Mouse (Mus musculus) embryonic facial prominence, embryonic 10.5 days (tissue): ENCODE measurements around the gene Gm21028. TPM values are rescaled to one million over a fixed set of nuclear protein-coding genes. Genes with fewer than 3 reads are reported as not detected.
"Not testable (repeated sequence)": the region's sequence is repeated elsewhere in the genome, so short reads cannot be mapped to it uniquely, and the experiment has no call there.

Experiments used
- DNase-seq: peaks from one replicate; pipeline ENCODE4 v3.0.0-alpha.2; 2017; ENCODE audit warnings: low spot score
- H3K27ac ChIP-seq: fragments of 300-500 bp; sonication (generic); replicated peaks from 2 replicates; pipeline ENCODE4 v1.5.1; 2016; ENCODE audit warnings: mild to moderate bottlenecking
- H3K27me3 ChIP-seq: fragments of 300-500 bp; sonication (generic); replicated peaks from 2 replicates; pipeline ENCODE4 v1.6.1; 2016; ENCODE audit warnings: low read depth, mild to moderate bottlenecking; ENCODE audit not compliant: poor library complexity, severe bottlenecking
- H3K36me3 ChIP-seq: fragments of 300-500 bp; sonication (generic); replicated peaks from 2 replicates; pipeline ENCODE4 v1.6.1; 2016; ENCODE audit warnings: mild to moderate bottlenecking, moderate library complexity
- H3K4me1 ChIP-seq: fragments of 300-500 bp; sonication (generic); 2 replicates; pipeline ENCODE4 v1.6.1; 2016
- H3K4me3 ChIP-seq: fragments of 300-500 bp; sonication (generic); 2 replicates; pipeline ENCODE4 v1.5.1; 2016; ENCODE audit warnings: mild to moderate bottlenecking, moderate library complexity
- H3K9me3 ChIP-seq: fragments of 300-500 bp; sonication (generic); 2 replicates; pipeline ENCODE4 v1.6.1; 2016; ENCODE audit warnings: mild to moderate bottlenecking
- WGBS: fragments of 180-500 bp; shearing (Covaris S2); methylation state at CpG from one replicate; pipeline ENCODE4 v1.1.7; 2016; 5-methylcytosine and 5-hydroxymethylcytosine counted together
- microRNA-seq: library from miRNA; unstranded; fragments of <30 nt; microRNA quantifications from one replicate; pipeline ENCODE4, GENCODE M21; 2017
- polyA plus RNA-seq: library from polyadenylated mRNA; unstranded; fragments of >200 nt; fragmentation: Nextera tagmentation; extraction: Ambion mirVana; gene quantifications from 2 replicates; pipeline ENCODE4 v1.2.1, GENCODE M21; 2016

Gene Gm21028
- not detected in 2 replicates for polyA plus RNA-seq

- Histone ChIP-seq H3K4me3 (no peak within 1 kb of the TSS), H3K27me3 (no peaks in the 10 kb centered on the region), H3K9me3 (peaks cover 75% of the 10 kb centered on the region), H3K27ac (no peak within 1 kb of the TSS), H3K36me3 (peaks cover 5% of the 10 kb centered on the region; the same call in 1 of the 2 replicates), H3K4me1 (no peaks in the 10 kb centered on the region)
- WGBS = 94% methylated on average over 5 of the region's 5 CpGs
- DNase-seq = no peak
Measured at GRCm38 (mm10) chr7:42578488-42578887, at the start of gene Gm21028. Gene Gm21028, minus strand, starts transcription at chr7:42578588.

- H3K9me3 ChIP-seq = peaks cover 57% of the 10 kb centered on the region
Measured at GRCm38 (mm10) chr7:42595666-42596065, 17.3 kb upstream of the Gm21028 start.

GRCm38 (mm10) chr7:42592413-42592812, 14.0 kb upstream of the Gm21028 start, which contains the start of gene Zfp977:
Gene Zfp977, minus strand, starts transcription at chr7:42592547.
- not testable (repeated sequence) for H3K36me3 ChIP-seq, H3K27me3 ChIP-seq, H3K4me1 ChIP-seq, H3K4me3 ChIP-seq, DNase-seq, H3K27ac ChIP-seq
- peaks cover 56% of the 10 kb centered on the region for H3K9me3 ChIP-seq
- 88% methylated on average over 11 of the region's 11 CpGs for WGBS

More at GRCm38 (mm10) chr7:42595666-42596065, 17.3 kb upstream of the Gm21028 start:
- H3K36me3 ChIP-seq, H3K27ac ChIP-seq, DNase-seq, H3K4me3 ChIP-seq, H3K4me1 ChIP-seq, H3K27me3 ChIP-seq: not testable (repeated sequence)

GRCm38 (mm10) chr7:42591311-42591710, 12.9 kb upstream of the Gm21028 start:
- DNase-seq, H3K4me3 ChIP-seq, H3K27me3 ChIP-seq, H3K4me1 ChIP-seq, H3K36me3 ChIP-seq, H3K27ac ChIP-seq: not testable (repeated sequence)
- H3K9me3 ChIP-seq = peaks cover 62% of the 10 kb centered on the region

- no peak for DNase-seq
- Histone ChIP-seq H3K27me3 (no peaks in the 10 kb centered on the region), H3K4me1 (no peaks in the 10 kb centered on the region), H3K36me3 (no peaks in the 10 kb centered on the region), H3K27ac (no peak overlapping the region), H3K9me3 (peaks cover 34% of the 10 kb centered on the region), H3K4me3 (no peak overlapping the region)
- WGBS = 81% methylated on average over 3 of the region's 3 CpGs
Measured at GRCm38 (mm10) chr7:42551766-42552165, 26.6 kb downstream of the Gm21028 start.

Small RNAs within 50 kb of the gene (microRNA-seq; reads per million reads assigned to microRNA genes)
- gene Gm24938 = not detected

Other genes with a start within 250 kb of the Gm21028 start
- not detected in 2 replicates for gene 4933421I07Rik, start 130.5 kb downstream of the Gm21028 start, polyA plus RNA-seq
- 15.0 and 15.8 TPM in 2 replicates for gene Zfp141, start 72.8 kb downstream of the Gm21028 start, polyA plus RNA-seq
- 0.89 and 1.4 TPM in 2 replicates for gene Zfp977, start 14.0 kb upstream of the Gm21028 start, polyA plus RNA-seq
- gene Zfp976, start 64.0 kb upstream of the Gm21028 start, polyA plus RNA-seq = 3.3 and 3.9 TPM in 2 replicates
- gene Zfp975, start 114.2 kb upstream of the Gm21028 start, polyA plus RNA-seq = 9.9 and 11.7 TPM in 2 replicates
- not detected in 2 replicates for gene Gm17067, start 148.4 kb upstream of the Gm21028 start, polyA plus RNA-seq
- gene Vmn2r62, start 214.9 kb upstream of the Gm21028 start, polyA plus RNA-seq = not detected in 2 replicates